Mouse (Mus musculus) cerebellum, adult 9-10 months (tissue): ENCODE results near the gene Gtpbp6.
"Not testable (repeated sequence)": the region's sequence is repeated elsewhere in the genome, so short reads cannot be mapped to it uniquely, and the experiment has no call there.

Source experiments
- DNase-seq: peaks from one replicate; pipeline ENCODE4 v3.0.0; 2022

The Gtpbp6 gene

GRCm38 (mm10) chr5:110099656-110100580, 8.1 kb downstream of the Gtpbp6 start, which contains the start of gene Plcxd1:
TSS of gene Plcxd1 (plus strand) at chr5:110099969.
- peak; percentile 51 for DNase-seq

- peak; percentile 48 for DNase-seq
These were observed 9.0 kb downstream of the Gtpbp6 start for GRCm38 (mm10) chr5:110098991-110099477.

GRCm38 (mm10) chr5:110094847-110095213, 13.2 kb downstream of the Gtpbp6 start:
- DNase-seq, result no peak

- DNase-seq, result peak; percentile 94
These were observed 13.8 kb downstream of the Gtpbp6 start, which contains the start of gene Gm35315 for GRCm38 (mm10) chr5:110094030-110094846. TSS of gene Gm35315 (minus strand) at chr5:110094420.

- DNase-seq, result no peak
These were observed 16.5 kb downstream of the Gtpbp6 start for GRCm38 (mm10) chr5:110091546-110091945.

- DNase-seq, result no peak
These were observed 21.7 kb downstream of the Gtpbp6 start for GRCm38 (mm10) chr5:110086161-110086866.

GRCm38 (mm10) chr5:110082961-110083360, 25.0 kb downstream of the Gtpbp6 start:
- no peak for DNase-seq

- DNase-seq, result not testable (repeated sequence)
These were observed 35.6 kb downstream of the Gtpbp6 start, which contains the start of gene Gm17655 for GRCm38 (mm10) chr5:110072413-110072812. TSS of gene Gm17655 (minus strand) at chr5:110072513.

- DNase-seq, result peak; percentile 88
These were observed 50.2 kb downstream of the Gtpbp6 start for GRCm38 (mm10) chr5:110057637-110058408.
